Mouse (Mus musculus): Measurements from ENCODE around the gene Ntrk3. TPM values are rescaled to one million over a fixed set of nuclear protein-coding genes. Genes with fewer than 3 reads are reported as not detected.
A peak's percentile ranks its signal among the peaks of the same experiment; 100 is the strongest.

The Ntrk3 gene
- polyA plus RNA-seq, 1 experiment from 2014 or later, result 21.1 TPM

GRCm38 (mm10) chr7:78527564-78527963 lies 210.2 kb downstream of the Ntrk3 start:
- no peaks in the 10 kb centered on the region for H3K27me3 ChIP-seq
- no peak overlapping the region for H3K27ac ChIP-seq
- no peak overlapping the region for H3K9ac ChIP-seq
- H3K4me3 ChIP-seq, result no peak overlapping the region
- peaks cover 40% of the 10 kb centered on the region for H3K4me1 ChIP-seq (replicated peaks)
- no peaks in the 10 kb centered on the region for H3K9me3 ChIP-seq
- H3K36me3 ChIP-seq, result no peaks in the 10 kb centered on the region
- ATAC-seq (ENCODE audit: low FRiP score), result no peak
- WGBS, result 45% methylated on average over 4 of the region's 4 CpGs
- no peak overlapping the region for H3K4me2 ChIP-seq

GRCm38 (mm10) chr7:78520243-78520927 lies 217.4 kb downstream of the Ntrk3 start:
- H3K36me3 ChIP-seq, result peaks cover 15% of the 10 kb centered on the region
- no peaks in the 10 kb centered on the region for H3K27me3 ChIP-seq
- H3K9me3 ChIP-seq, result no peaks in the 10 kb centered on the region
- WGBS, result 93% methylated on average over 9 of the region's 9 CpGs
- H3K4me1 ChIP-seq (replicated peaks), result peaks cover 12% of the 10 kb centered on the region
- no peak overlapping the region for H3K9ac ChIP-seq
- no peak overlapping the region for H3K4me3 ChIP-seq
- no peak overlapping the region for H3K4me2 ChIP-seq
- no peak overlapping the region for H3K27ac ChIP-seq
- no peak for ATAC-seq (ENCODE audit: low FRiP score)

- H3K9me3 ChIP-seq, result no peaks in the 10 kb centered on the region
Measured at GRCm38 (mm10) chr7:78519689-78520088, 218.1 kb downstream of the Ntrk3 start.

GRCm38 (mm10) chr7:78518760-78519363 lies 218.9 kb downstream of the Ntrk3 start:
- 0 out of 2 replicates have a peak, but pooled peaks have one; percentile 49 for ATAC-seq (ENCODE audit: low FRiP score)

More at GRCm38 (mm10) chr7:78519689-78520088, 218.1 kb downstream of the Ntrk3 start:
- no peak overlapping the region for H3K4me2 ChIP-seq
- no peaks in the 10 kb centered on the region for H3K27me3 ChIP-seq
- H3K27ac ChIP-seq, result no peak overlapping the region
- peaks cover 9% of the 10 kb centered on the region for H3K4me1 ChIP-seq (replicated peaks)
- no peak overlapping the region for H3K9ac ChIP-seq
- H3K36me3 ChIP-seq, result peaks cover 21% of the 10 kb centered on the region
- 94% methylated on average over 3 of the region's 3 CpGs for WGBS
- H3K4me3 ChIP-seq, result no peak overlapping the region
- ATAC-seq (ENCODE audit: low FRiP score), result no peak

GRCm38 (mm10) chr7:78515042-78515609 lies 222.7 kb downstream of the Ntrk3 start:
- Histone ChIP-seq H3K4me3 (no peak overlapping the region), H3K27ac (no peak overlapping the region), H3K9ac (no peak overlapping the region), H3K9me3 (no peaks in the 10 kb centered on the region), H3K27me3 (no peaks in the 10 kb centered on the region), H3K4me1 (replicated peaks) (no peaks in the 10 kb centered on the region; the same call in 1 of the 2 replicates), H3K36me3 (peaks cover 40% of the 10 kb centered on the region), H3K4me2 (no peak overlapping the region)
- ATAC-seq (ENCODE audit: low FRiP score), result no peak
- 84% methylated on average over 7 of the region's 7 CpGs for WGBS

More at GRCm38 (mm10) chr7:78518760-78519363, 218.9 kb downstream of the Ntrk3 start:
- Histone ChIP-seq H3K27ac (no peak overlapping the region), H3K4me2 (no peak overlapping the region), H3K4me3 (no peak overlapping the region), H3K9ac (no peak overlapping the region), H3K9me3 (no peaks in the 10 kb centered on the region), H3K27me3 (no peaks in the 10 kb centered on the region), H3K36me3 (peaks cover 30% of the 10 kb centered on the region), H3K4me1 (replicated peaks) (peaks cover 1% of the 10 kb centered on the region)
- 85% methylated on average over 5 of the region's 5 CpGs for WGBS

GRCm38 (mm10) chr7:78507032-78507611 lies 230.7 kb downstream of the Ntrk3 start:
- H3K27ac ChIP-seq, result no peak overlapping the region
- H3K4me2 ChIP-seq, result no peak overlapping the region
- no peaks in the 10 kb centered on the region for H3K4me1 ChIP-seq (replicated peaks)
- peaks cover 21% of the 10 kb centered on the region for H3K36me3 ChIP-seq
- no peak for ATAC-seq (ENCODE audit: low FRiP score)
- 90% methylated on average over 2 of the region's 2 CpGs for WGBS
- H3K27me3 ChIP-seq, result no peaks in the 10 kb centered on the region
- no peak overlapping the region for H3K4me3 ChIP-seq
- no peak overlapping the region for H3K9ac ChIP-seq
- no peaks in the 10 kb centered on the region for H3K9me3 ChIP-seq

GRCm38 (mm10) chr7:78500863-78501262 lies 236.9 kb downstream of the Ntrk3 start:
- Histone ChIP-seq H3K4me1 (replicated peaks) (no peaks in the 10 kb centered on the region), H3K9ac (no peak overlapping the region), H3K4me3 (no peak overlapping the region), H3K9me3 (no peaks in the 10 kb centered on the region), H3K36me3 (0 out of 2 replicates have a peak, but pooled peaks cover 2% of the 10 kb centered on the region), H3K4me2 (no peak overlapping the region), H3K27me3 (no peaks in the 10 kb centered on the region), H3K27ac (no peak overlapping the region)
- WGBS, result 88% methylated on average over 5 of the region's 5 CpGs
- no peak for ATAC-seq (ENCODE audit: low FRiP score)

- no peak for ATAC-seq (ENCODE audit: low FRiP score)
- Histone ChIP-seq H3K9me3 (no peaks in the 10 kb centered on the region), H3K4me3 (no peak overlapping the region), H3K4me2 (no peak overlapping the region), H3K4me1 (replicated peaks) (no peaks in the 10 kb centered on the region), H3K36me3 (peaks cover 5% of the 10 kb centered on the region), H3K27ac (no peak overlapping the region), H3K27me3 (no peaks in the 10 kb centered on the region), H3K9ac (no peak overlapping the region)
- WGBS, result 86% methylated on average over 1 of the region's 1 CpGs
Measured at GRCm38 (mm10) chr7:78499970-78500369, 237.8 kb downstream of the Ntrk3 start.

- Histone ChIP-seq H3K4me2 (no peak overlapping the region), H3K4me1 (replicated peaks) (0 out of 2 replicates have a peak, but pooled peaks cover 1% of the 10 kb centered on the region), H3K9me3 (no peaks in the 10 kb centered on the region), H3K9ac (no peak overlapping the region), H3K36me3 (peaks cover 5% of the 10 kb centered on the region), H3K27ac (no peak overlapping the region), H3K4me3 (no peak overlapping the region), H3K27me3 (no peaks in the 10 kb centered on the region)
- WGBS, result 92% methylated on average over 4 of the region's 4 CpGs
- no peak for ATAC-seq (ENCODE audit: low FRiP score)
Measured at GRCm38 (mm10) chr7:78498356-78498755, 239.5 kb downstream of the Ntrk3 start.

GRCm38 (mm10) chr7:78497819-78498218 lies 240.0 kb downstream of the Ntrk3 start:
- Histone ChIP-seq H3K4me1 (replicated peaks) (0 out of 2 replicates have a peak, but pooled peaks cover 6% of the 10 kb centered on the region), H3K27ac (no peak overlapping the region), H3K9me3 (no peaks in the 10 kb centered on the region), H3K27me3 (no peaks in the 10 kb centered on the region), H3K9ac (no peak overlapping the region), H3K4me3 (no peak overlapping the region), H3K4me2 (no peak overlapping the region), H3K36me3 (peaks cover 5% of the 10 kb centered on the region)
- WGBS, result 59% methylated on average over 7 of the region's 7 CpGs
- ATAC-seq (ENCODE audit: low FRiP score), result no peak

GRCm38 (mm10) chr7:78493591-78493990 lies 244.2 kb downstream of the Ntrk3 start:
- Histone ChIP-seq H3K4me2 (no peak overlapping the region), H3K9ac (no peak overlapping the region), H3K27ac (no peak overlapping the region), H3K9me3 (no peaks in the 10 kb centered on the region), H3K4me3 (no peak overlapping the region), H3K36me3 (peaks cover 15% of the 10 kb centered on the region), H3K27me3 (no peaks in the 10 kb centered on the region), H3K4me1 (replicated peaks) (peaks cover 9% of the 10 kb centered on the region; the same call in 1 of the 2 replicates)
- no peak for ATAC-seq (ENCODE audit: low FRiP score)
- 63% methylated on average over 7 of the region's 7 CpGs for WGBS

GRCm38 (mm10) chr7:78491176-78491575 lies 246.6 kb downstream of the Ntrk3 start:
- WGBS, result 43% methylated on average over 7 of the region's 7 CpGs
- H3K27me3 ChIP-seq, result no peaks in the 10 kb centered on the region
- H3K9me3 ChIP-seq, result no peaks in the 10 kb centered on the region
- H3K36me3 ChIP-seq, result peaks cover 15% of the 10 kb centered on the region
- H3K4me1 ChIP-seq (replicated peaks), result peaks cover 9% of the 10 kb centered on the region; the same call in 1 of the 2 replicates
- no peak overlapping the region for H3K4me3 ChIP-seq
- H3K4me2 ChIP-seq, result no peak overlapping the region
- H3K9ac ChIP-seq, result no peak overlapping the region
- H3K27ac ChIP-seq, result no peak overlapping the region
- no peak for ATAC-seq (ENCODE audit: low FRiP score)
